9 mouse cellular contexts compared by ENCODE assay signal in the genomic region with DNA sequence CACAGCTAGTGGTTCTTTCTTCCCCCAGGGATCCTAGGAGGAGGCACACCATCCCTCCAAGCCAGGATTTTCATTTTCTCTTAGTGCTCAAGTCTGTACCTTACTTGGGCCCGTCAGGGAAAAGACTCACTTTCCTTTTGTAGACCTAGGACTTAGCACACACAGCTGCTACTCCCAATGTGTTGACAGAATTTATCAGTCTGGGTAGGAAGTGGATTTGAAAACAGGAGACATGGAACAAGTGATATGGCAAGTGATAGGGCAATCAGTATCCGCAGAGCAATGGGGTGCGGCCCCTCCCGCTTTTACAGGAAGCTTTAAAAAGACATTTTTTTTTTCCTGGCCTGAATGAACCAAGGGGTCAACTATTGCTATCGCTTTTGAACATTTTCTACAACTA. TPM values are rescaled to one million over a fixed set of nuclear protein-coding genes. Genes with fewer than 3 reads are reported as not detected.
DNase-seq lines count a peak whose midpoint lies in the region; ATAC-seq and TF ChIP-seq lines count a peak whose summit lies in the region.
"Had no signal": no experiment of that assay in that cellular context is flagged by ENCODE, and none has a peak within 500 bp of the region (broad histone marks: within the 10 kb centered on the region; RNA-seq: fewer than 3 reads in every experiment).

No protein-coding gene starts in this region.

- no peaks in the 10 kb centered on the region for H3K36me3 ChIP-seq in neural tube, embryonic 11.5 days (ENCODE audit: control insufficient read depth, insufficient read depth, low read length)
- no peaks in the 10 kb centered on the region for H3K36me3 ChIP-seq in liver, embryonic 15.5 days (replicated peaks)
- no peaks in the 10 kb centered on the region for H3K36me3 ChIP-seq in stomach, embryonic 16.5 days (ENCODE audit: control insufficient read depth, insufficient read depth, low read length)

- no peaks in the 10 kb centered on the region for H3K27me3 ChIP-seq in cerebellum, adult 2 months (ENCODE audit: control insufficient read depth, insufficient read depth, low read length)
- peaks cover 7% of the 10 kb centered on the region; the same call in 1 of the 2 replicates for H3K27me3 ChIP-seq in neural tube, embryonic 11.5 days (ENCODE audit: control insufficient read depth, insufficient read depth, low read length)
- peaks cover 30% of the 10 kb centered on the region for H3K27me3 ChIP-seq in liver, embryonic 15.5 days
- peaks cover 9% of the 10 kb centered on the region for H3K27me3 ChIP-seq in stomach, embryonic 16.5 days (ENCODE audit: control insufficient read depth, insufficient read depth, low read length)

- WGBS in cerebellum, adult 2 months, result 14% methylated on average over 5 of the region's 5 CpGs
- WGBS in neural tube, embryonic 11.5 days, result 6% methylated on average over 5 of the region's 5 CpGs
- 1% methylated on average over 5 of the region's 5 CpGs for WGBS in liver, embryonic 15.5 days (ENCODE audit: insufficient replicate concordance)
- WGBS in stomach, embryonic 16.5 days, result 8% methylated on average over 5 of the region's 5 CpGs

- peak overlapping the region; percentile 92; the same call in 1 of the 2 replicates for H3K27ac ChIP-seq in cerebellum, adult 2 months (ENCODE audit: insufficient read depth, low read length)
- no peak overlapping the region for H3K27ac ChIP-seq in neural tube, embryonic 11.5 days (ENCODE audit: low read depth, low read length)
- H3K27ac ChIP-seq in liver, embryonic 15.5 days (replicated peaks), result no peak overlapping the region
- H3K27ac ChIP-seq in stomach, embryonic 16.5 days (ENCODE audit: low read length), result no peak overlapping the region

- no peak overlapping the region for H3K9ac ChIP-seq in neural tube, embryonic 11.5 days (ENCODE audit: low read length)
- no peak overlapping the region for H3K9ac ChIP-seq in liver, embryonic 15.5 days
- no peak overlapping the region for H3K9ac ChIP-seq in stomach, embryonic 16.5 days (ENCODE audit: low read length)

- no peak for TF ChIP-seq CTCF in cerebellum, adult 2 months (IDR thresholded peaks at IDR 0.05; ENCODE audit: borderline replicate concordance, insufficient read depth, low read depth, low read length)

- peak in 1 of 2 experiments; percentile 24 for DNase-seq in cerebellum, adult 2 months
- DNase-seq in cerebellum, adult 11-12 months, result no peak
- DNase-seq in neural tube, embryonic 11.5 days (ENCODE audit: low spot score), result no peak
- DNase-seq in neural tube, embryonic 10.5 days (ENCODE audit: extremely low spot score, low spot score), result no peak
- no peak for DNase-seq in urinary bladder, adult 18-20 months (ENCODE audit: low spot score in 2 of 2)
- DNase-seq in kidney, postnatal 36 days, result no peak

- H3K9me3 ChIP-seq in neural tube, embryonic 11.5 days (ENCODE audit: control insufficient read depth, low read length), result no peaks in the 10 kb centered on the region
- H3K9me3 ChIP-seq in liver, embryonic 15.5 days (replicated peaks), result no peaks in the 10 kb centered on the region
- no peaks in the 10 kb centered on the region for H3K9me3 ChIP-seq in stomach, embryonic 16.5 days (replicated peaks; ENCODE audit: control insufficient read depth, low read length)

- H3K4me3 ChIP-seq in cerebellum, adult 2 months (replicated peaks; ENCODE audit: insufficient read depth, low read depth, low read length), result peak overlapping the region; percentile 72
- H3K4me3 ChIP-seq in neural tube, embryonic 11.5 days (ENCODE audit: low read depth, low read length), result no peak overlapping the region; the same call in 1 of the 2 replicates
- H3K4me3 ChIP-seq in liver, embryonic 15.5 days (replicated peaks), result no peak overlapping the region
- 0 out of 2 replicates have a peak overlapping the region, but pooled peaks have one; percentile 13 for H3K4me3 ChIP-seq in stomach, embryonic 16.5 days (replicated peaks; ENCODE audit: low read length)

- no peak for ATAC-seq in neural tube, embryonic 11.5 days (ENCODE audit: insufficient read depth, low FRiP score, low TSS enrichment)
- peak; percentile 31; the same call in 1 of the 2 replicates for ATAC-seq in liver, embryonic 15.5 days (ENCODE audit: insufficient read depth)
- ATAC-seq in stomach, embryonic 16.5 days (ENCODE audit: insufficient read depth, low FRiP score), result peak; percentile 83

- peaks cover 4% of the 10 kb centered on the region; the same call in 1 of the 2 replicates for H3K4me1 ChIP-seq in cerebellum, adult 2 months (ENCODE audit: control insufficient read depth, insufficient read depth, low read length)
- peaks cover 4% of the 10 kb centered on the region; the same call in 1 of the 2 replicates for H3K4me1 ChIP-seq in neural tube, embryonic 11.5 days (ENCODE audit: control insufficient read depth, insufficient read depth, low read length)
- 0 out of 2 replicates have a peak, but pooled peaks cover 3% of the 10 kb centered on the region for H3K4me1 ChIP-seq in liver, embryonic 15.5 days (replicated peaks)
- H3K4me1 ChIP-seq in stomach, embryonic 16.5 days (ENCODE audit: control insufficient read depth, insufficient read depth, low read length), result 0 out of 2 replicates have a peak, but pooled peaks cover 4% of the 10 kb centered on the region

- TF ChIP-seq POLR2A in cerebellum, adult 2 months (IDR thresholded peaks at IDR 0.05; ENCODE audit: borderline replicate concordance, insufficient read depth, low read length), result no peak

- peak overlapping the region; percentile 63; the same call in 1 of the 2 replicates for H3K4me2 ChIP-seq in neural tube, embryonic 11.5 days (ENCODE audit: low read depth)
- no peak overlapping the region for H3K4me2 ChIP-seq in liver, embryonic 15.5 days
- peak overlapping the region; percentile 34; the same call in 1 of the 2 replicates for H3K4me2 ChIP-seq in stomach, embryonic 16.5 days (ENCODE audit: low read depth, low read length)

RNA-seq across cellular contexts. Expression of a gene that starts 1.0 kb away (rescaled TPM):
- polyA plus RNA-seq in cerebellum, adult 2 months (2012; rRNA removed), result 6.6 and 7.4 TPM in 2 replicates
- 1.2 and 2.3 TPM in 2 replicates for polyA plus RNA-seq in neural tube, embryonic 11.5 days (2014; fragmentation: Nextera tagmentation; extraction: Ambion mirVana)
- polyA plus RNA-seq in liver, embryonic 15.5 days (2015; fragmentation: Nextera tagmentation; extraction: Ambion mirVana), result 0.05 TPM in 1 of 2 replicates, not detected in the other
- polyA plus RNA-seq in stomach, embryonic 16.5 days (2015; fragmentation: Nextera tagmentation; extraction: Ambion mirVana), result 0.46 and 0.61 TPM in 2 replicates
- polyA plus RNA-seq: lung, embryonic 16.5 days had no signal

RNA-seq across cellular contexts. Expression of a gene that starts 44.6 kb away (rescaled TPM):
- 0.74 and 1.0 TPM in 2 replicates for polyA plus RNA-seq in cerebellum, adult 2 months (2012; rRNA removed)
- polyA plus RNA-seq in neural tube, embryonic 11.5 days (2014; fragmentation: Nextera tagmentation; extraction: Ambion mirVana), result 9.7 and 14.7 TPM in 2 replicates
- polyA plus RNA-seq in liver, embryonic 15.5 days (2015; fragmentation: Nextera tagmentation; extraction: Ambion mirVana), result 25.4 and 25.5 TPM in 2 replicates
- 130 and 180 TPM in 2 replicates for polyA plus RNA-seq in stomach, embryonic 16.5 days (2015; fragmentation: Nextera tagmentation; extraction: Ambion mirVana)

Comparison
In these comparisons a context has a peak if more than half of its experiments do, and no peak if none do; other contexts are left out.
1. H3K4me3 ChIP-seq: peak in cerebellum, adult 2 months (single experiment) and stomach, embryonic 16.5 days (single experiment); none in neural tube, embryonic 11.5 days (single experiment) and liver, embryonic 15.5 days (single experiment).